Mouse (Mus musculus) yolk sac, embryonic 10.5 days (tissue): ENCODE data around the gene E330021D16Rik.
"Not testable (repeated sequence)": the region's sequence is repeated elsewhere in the genome, so short reads cannot be mapped to it uniquely, and the experiment has no call there.

Source experiments
- DNase-seq: peaks from one replicate; pipeline ENCODE4 v3.0.0-alpha.2; 2017; ENCODE audit warnings: low spot score

Gene E330021D16Rik

DNA sequence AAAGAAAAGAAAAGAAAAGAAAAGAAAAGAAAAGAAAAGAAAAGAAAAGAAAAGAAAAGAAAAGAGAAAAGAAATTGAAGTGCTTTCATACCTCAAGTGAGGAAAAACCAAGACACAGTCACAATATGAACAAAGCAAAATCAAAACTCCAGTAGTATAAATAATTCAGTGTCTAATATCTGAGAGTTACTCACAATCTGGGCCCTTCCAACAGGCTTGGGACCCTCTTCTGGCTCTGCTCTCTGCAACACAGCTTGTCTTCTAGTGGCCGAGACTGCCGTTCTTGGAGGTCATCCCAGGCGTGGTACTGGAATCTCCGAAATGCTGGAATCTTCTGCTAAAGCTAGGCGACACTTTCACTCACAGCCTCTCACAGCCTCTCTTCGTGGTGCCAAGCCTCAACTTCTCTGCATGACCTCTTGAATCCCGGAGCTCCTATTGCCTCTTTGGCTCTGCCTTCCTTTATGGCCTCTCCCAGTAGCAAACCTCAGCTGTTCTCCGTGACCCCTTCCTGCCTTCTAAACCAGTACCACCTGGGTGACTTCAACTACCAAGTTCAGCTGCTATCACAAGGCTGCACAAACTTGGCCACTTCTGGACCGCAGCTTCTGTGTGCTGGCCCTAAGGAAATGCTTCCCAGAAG lies at the start of gene E330021D16Rik:
E330021D16Rik (minus strand) TSS at position 437 of the 643 bp plus-strand sequence.
- DNase-seq = no peak

DNA sequence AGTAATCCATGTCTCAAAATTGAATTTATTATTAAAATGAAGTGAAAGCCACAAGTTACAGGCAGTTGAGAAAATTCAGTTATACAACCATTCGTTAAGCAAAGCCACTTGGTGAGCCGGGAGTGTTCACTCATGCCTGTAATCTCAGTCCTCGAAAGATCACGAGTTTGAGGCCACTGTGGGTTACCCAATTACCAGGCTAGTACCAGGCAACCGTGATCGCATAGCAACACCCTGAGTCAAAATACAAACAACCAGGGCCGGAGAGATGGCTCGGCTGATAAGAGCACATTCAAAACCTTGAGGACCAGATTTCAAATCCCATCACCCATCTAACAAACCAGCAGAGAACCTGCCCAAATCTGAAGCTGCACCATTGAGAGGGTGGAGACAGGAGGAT lies 49.7 kb upstream of the E330021D16Rik start:
- DNase-seq = peak; percentile 53

DNA sequence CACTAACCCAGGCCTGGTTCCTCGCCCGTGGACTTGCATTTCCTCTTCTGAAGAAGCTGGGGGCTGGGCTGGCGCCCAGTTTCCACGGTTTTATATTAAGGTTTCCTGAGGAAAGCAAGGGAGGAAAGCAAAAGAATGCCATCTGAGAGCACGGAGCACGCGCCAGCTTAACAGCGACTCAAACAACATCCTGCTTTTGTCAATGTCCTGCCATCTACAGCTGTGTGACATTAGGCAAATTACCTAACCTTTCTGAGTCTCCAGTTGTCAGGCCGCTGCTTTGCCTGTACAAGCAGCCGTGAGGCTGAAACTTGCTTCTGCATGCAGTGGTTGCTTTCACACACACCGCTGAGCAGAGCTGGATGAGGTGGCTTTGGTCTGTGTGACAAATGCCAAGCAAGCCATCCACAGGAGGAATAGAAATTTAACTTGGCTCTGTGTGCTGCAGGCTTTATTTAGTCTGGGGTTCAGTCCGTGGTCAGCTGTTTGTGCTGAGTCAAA lies 48.8 kb upstream of the E330021D16Rik start:
- DNase-seq = no peak

DNA sequence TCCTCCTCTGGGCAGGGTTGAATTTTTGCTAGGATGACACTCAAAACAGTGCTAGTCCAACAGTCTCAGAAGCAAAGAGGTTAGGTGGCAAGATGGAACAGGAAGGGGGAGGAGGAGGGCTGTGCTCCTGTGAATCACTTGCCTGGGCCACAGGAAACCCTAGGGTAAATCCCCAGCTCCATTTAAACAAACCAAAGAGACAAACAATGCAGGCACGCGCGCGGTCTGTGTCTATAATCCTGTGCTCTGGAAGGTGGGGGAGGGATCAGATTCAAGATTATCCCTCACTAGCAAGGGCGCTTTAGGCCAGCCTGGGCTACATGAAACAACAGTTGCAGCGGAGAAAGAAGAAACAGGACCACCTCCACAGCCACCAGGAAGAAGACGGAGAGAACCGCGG lies 48.1 kb upstream of the E330021D16Rik start:
- peak; percentile 59 for DNase-seq

DNA sequence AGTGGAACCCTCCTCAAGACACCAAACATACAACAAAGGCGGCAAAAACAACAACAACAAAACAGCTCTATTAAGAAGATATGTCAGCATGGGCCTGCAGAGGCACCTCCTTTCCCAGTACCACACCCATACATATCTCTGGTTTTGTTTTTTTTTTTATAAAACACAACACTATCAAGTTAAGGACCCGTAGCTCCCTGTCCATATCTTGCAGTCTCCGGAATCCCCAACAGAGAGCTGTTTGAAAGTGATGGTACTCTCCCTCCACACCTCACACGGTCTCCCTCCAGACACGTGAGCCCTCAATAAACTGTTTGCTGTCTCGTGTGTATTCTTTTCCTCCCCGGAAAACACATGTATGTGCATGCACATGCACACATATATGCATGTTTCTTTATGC lies 43.8 kb upstream of the E330021D16Rik start:
- DNase-seq = no peak

DNA sequence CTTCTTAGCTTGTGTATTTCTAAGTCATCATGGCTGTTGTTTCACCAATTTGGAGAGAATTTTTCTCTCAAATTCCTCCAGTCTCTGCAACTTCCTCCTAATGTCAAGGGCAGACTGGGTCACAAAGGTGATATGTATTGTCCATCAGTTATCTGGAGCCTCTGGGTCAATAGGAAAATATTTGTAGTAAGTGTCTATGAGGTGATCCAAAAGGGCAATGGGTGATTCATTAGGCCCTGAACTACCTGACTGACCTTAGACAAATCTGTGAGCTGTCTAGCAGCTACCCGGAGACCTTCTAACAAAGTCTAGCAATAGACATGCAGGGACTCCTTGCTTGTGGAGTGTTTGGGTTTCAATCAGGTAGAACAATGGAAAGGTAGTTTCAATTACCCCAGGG lies 40.9 kb upstream of the E330021D16Rik start:
- DNase-seq = no peak

DNA sequence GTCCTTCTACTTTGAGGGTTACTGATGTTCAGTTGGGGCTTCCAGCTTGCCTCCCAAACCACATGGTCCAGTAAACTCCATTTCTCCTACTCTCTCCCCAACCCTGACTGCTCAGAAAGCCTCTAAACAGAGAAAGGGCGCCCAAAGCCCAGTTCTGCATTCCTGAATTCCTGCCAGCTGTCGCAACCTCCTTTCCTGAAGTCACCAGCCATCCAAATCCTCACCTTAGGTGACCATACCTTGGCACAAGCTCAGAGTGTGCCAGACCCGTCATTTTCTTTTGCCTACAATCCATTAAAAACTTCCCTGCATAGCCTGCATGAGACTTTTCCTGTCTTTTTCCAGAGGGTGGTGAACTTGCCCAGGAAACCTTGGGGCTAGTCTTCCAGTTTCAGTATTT lies 40.3 kb upstream of the E330021D16Rik start:
- DNase-seq = no peak

DNA sequence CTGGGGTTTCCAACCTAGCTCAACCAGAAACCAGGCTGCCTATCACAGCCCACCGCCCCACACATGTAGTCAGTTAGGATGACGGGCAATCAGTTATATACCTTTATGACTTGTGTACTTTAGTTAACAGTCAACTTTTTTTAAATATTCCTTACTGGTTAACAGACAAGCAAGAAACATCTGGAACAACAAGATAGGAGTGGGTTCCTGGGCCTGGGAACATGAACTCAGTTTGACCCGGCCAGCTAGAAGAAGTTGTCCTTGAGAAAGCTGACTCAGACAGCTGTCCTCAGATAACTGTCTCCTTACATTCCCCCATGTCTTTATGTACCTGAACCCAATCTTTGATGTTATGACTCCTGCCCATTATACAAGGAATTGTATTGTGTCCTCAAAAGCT lies 37.3 kb upstream of the E330021D16Rik start:
- no peak for DNase-seq

DNA sequence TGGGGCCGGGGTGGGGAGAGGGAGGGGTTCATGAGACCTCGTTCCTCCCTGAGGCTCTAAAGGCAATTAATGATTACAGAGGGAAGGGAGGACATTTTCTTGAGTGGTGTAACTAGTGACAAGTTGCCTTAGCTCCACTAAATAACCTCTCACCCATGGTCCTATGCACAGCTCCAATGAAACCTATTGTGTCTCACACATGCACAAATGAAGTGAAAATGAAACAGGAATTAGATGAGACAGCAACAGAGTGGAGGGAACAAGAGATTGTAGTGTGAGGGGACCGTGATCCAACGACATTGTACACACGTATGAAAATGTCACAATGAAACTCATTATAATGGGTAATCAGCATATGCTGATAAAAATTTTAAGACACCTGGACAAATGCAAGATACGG lies 35.5 kb upstream of the E330021D16Rik start:
- DNase-seq = no peak

DNA sequence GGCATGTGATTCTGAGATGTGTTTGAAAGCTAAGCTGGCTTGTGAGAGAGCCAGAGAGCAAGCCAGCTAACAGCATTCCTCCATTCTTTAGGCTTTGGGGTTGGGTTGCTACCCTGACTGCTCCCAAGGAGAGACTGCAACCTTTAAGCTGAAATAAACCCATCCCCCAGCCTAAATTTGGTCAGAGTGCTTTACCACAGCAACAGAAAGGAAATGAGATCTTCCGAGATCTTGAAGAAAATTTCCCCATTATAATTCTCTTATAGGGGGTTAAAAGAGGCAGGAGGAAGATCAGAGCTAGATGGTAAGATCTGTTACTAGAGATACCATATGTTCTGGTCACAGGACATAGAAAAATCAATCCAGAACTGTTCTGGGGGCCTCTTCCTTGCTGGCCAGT lies 34.6 kb upstream of the E330021D16Rik start:
- DNase-seq = no peak

DNA sequence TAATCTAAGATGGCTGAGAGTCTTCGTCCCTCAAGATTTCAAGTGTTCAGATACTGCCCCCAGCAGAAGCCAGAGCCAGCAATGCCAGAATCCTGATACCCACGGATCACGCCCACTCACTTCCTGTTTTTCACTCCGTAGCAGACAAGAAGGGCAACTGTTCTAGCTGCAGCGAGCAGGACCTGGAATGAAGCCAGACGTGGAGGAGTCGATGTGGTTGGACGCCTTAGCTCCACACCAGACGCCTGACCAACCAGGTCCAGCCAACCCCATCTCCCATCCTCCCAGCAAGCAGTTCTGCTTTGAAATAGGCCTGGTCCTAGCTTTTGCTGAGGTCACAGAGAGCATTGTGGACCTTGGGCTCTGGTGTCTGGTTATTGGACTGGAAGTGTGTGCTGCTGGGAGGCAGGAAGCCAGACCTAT lies 33.9 kb upstream of the E330021D16Rik start:
- DNase-seq = peak; percentile 67

DNA sequence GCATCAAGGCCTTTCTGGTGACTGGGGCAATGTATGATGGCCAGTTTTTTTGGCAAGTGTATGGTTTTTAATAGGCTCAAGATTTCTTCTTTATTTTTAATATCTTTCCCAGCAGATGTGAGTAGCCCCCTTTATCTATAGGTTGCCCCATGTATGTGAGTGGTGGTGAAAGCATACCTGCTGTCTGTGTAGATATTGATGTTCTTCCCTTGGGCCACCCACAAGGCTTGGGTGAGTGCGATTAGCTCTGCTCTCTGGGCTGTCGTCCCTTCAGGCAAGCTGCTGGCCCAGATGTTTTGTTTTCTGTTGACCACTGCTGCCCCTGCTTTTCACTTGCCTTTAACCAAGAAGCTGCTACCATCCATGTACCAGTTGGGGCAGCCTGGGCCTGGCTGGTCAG lies 23.8 kb upstream of the E330021D16Rik start:
- not testable (repeated sequence) for DNase-seq

DNA sequence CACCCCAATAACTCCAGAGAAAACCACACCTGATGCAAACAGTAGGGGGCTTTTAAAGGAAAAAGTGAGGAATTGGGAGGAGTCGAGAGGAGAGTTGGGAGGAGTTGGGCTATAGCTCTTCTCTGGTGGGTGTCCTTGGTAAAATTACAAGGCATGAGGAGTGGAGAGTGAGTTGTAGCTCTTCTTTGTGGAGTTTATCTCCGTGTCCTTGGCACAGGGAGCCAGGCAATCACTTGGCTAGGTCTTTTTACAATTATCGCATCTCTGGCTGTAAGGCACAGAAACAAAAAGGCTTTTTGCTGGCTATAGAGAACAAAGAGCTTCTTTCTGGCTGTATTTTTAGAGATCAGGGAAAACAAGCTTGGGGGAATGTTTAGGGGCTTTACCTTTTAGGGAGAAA lies 20.8 kb upstream of the E330021D16Rik start:
- DNase-seq = not testable (repeated sequence)

DNA sequence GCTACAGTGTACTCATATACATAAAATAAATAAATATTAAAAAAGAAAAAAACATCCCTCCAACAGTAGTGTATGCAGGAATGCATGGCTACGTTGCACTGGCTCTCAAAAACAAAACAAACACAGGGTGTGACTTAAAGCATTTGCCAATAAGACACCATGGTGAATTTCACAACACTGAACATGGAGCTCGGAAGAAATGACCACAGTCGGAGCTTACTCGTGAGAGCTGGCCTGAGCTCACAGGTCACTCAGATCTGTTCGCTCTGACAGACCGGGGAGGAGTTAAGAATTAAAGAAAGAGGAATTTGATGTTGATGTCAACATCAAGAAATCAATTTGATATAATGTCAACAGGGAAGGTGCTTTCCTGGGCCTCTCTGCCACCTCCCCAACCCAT lies 18.2 kb upstream of the E330021D16Rik start:
- DNase-seq = no peak

DNA sequence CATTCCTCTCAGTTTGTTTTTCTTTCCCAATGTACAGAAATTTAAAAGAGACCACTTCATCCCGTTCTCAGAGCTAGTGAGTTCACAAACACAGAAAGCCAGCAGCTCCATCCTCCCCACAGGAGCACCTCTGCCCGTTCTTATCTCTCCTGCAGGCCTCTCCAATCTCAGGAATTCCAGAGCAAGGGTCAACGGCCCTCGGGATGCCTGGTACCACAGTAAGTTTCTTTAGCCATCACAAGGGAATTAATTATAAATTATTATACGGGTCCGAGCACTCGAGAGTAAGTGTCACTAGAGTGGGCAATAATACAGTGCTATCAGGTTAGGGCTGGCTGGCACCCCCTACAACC lies 16.5 kb upstream of the E330021D16Rik start:
- DNase-seq = peak; percentile 70

DNA sequence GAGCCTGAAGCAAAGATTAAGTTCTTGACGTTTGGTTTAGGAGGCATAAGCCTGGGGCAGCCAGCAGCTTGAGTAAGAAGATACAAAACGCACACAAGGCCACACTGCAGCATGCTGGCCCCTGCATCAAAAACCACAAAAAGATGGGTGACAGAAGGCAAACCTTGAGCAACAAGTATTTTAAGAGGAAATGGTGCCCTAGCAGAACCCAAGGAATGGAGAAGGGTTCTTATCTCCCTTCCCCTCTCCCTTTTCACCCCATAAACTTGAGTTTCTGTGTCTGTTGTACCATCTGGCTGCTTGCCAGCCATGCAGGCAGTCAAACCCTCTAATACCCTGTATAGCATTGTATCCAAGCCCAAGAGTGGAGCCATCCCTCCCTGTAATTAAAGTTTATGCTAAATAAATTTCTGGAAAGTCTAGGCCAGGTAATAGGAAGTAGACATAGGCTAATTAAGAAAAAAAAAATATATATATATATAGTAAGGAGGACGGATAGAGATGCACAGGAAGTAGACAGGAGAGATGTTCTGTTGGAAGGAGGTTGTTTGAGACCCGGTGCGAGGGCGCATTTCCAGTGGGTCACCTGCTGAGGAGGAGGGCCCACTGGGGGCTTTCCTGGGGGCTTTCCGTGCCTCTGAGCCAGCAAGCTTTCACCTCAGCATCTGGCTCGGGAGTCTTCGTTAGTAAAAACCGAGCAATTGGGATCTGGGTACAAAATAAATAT lies 16.0 kb upstream of the E330021D16Rik start:
- peak; percentile 29 for DNase-seq

DNA sequence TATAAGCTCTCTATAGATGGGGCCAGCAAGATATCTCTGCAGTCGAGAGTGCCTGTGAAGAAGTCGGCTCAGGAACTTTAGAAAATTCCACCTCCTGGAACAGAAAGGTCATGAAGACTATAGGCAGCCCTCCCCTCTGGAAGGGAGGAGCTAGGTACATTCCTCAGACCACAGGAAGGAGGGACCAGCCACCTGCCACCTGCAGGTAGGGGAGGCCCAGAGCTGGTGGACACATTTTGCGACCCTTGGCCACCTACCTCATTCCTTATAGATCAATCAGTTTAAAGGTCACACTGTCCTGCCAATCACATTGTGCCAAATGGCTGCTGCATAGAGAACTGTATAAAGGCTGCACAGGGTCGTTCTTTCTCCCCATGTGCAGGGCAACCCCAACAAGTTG lies 14.1 kb upstream of the E330021D16Rik start:
- peak; percentile 76 for DNase-seq

DNA sequence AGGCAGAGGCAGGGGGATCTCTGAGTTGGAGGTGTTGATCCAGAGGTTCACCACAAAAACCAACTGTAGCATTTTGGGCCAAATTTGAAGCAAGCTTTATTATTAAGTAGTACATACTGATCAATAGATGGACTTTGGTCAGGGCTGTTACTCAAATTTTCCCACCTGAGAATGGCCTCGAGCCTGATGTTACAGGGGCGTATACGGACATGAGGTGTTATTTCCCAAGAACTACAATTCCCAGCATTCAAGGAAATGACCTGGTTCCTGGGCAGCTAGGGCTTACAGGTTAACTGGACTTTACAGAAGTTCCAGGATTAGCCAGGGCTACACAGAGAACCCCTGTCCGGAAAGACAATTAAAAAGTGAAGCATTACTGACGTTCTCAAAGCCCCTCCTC lies 13.0 kb upstream of the E330021D16Rik start:
- DNase-seq = no peak

DNA sequence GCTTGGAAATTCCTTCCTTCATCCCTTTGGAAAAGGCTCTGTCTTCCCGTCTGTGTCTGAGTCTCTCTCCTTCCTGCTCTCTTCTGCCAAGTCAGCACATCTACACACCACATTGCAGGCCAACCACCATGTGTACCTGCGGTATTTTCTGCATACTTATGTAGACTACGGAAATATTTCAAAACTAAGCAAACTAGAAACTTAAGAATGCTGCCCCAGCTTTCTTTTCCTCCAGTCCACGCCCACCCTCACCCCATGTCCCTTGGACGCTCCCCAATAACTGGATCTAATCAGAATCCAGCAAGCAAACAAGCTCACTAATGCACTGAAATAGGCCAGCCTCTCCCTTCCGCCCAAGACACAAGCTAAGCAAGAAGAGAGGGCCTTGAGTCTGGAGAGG lies 11.9 kb upstream of the E330021D16Rik start:
- DNase-seq = no peak

DNA sequence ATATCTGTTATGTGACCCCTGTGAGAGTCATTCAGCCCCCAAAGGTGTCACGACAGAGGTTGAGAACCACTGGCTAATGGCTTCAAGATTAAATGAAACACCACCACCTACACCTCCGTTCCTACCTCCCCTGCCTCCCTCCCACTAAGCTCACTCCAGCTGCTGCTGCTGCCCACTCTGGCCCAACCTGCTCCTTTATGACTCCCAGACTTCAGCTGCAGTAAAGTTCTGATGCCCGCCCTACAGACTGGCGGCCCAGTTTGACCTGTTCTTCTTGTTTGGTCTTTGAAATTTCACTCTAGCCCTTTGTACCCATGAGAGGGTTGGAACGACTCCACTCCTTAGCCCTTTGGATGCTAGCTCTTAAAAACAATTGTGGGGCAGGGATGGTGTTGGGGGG lies 10.6 kb upstream of the E330021D16Rik start:
- no peak for DNase-seq

DNA sequence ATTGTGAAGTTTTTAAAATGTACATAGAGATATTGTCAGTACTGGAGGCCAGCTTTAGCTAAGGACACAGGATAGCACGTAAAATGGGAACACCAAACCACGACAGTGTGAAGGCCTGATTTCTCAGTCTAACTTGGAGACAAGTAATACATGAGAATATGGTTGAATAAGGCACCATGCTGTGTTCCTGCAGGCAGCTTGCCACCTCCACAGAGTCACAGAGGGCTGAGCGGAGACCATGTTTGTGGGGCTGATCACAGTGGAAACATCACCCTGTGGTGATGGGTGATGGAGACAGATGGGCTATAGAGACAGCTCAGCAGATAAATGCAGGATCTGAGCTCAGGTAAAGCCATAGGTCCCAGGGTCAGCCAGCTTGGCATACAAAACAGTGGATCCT lies 8.8 kb upstream of the E330021D16Rik start:
- no peak for DNase-seq

DNA sequence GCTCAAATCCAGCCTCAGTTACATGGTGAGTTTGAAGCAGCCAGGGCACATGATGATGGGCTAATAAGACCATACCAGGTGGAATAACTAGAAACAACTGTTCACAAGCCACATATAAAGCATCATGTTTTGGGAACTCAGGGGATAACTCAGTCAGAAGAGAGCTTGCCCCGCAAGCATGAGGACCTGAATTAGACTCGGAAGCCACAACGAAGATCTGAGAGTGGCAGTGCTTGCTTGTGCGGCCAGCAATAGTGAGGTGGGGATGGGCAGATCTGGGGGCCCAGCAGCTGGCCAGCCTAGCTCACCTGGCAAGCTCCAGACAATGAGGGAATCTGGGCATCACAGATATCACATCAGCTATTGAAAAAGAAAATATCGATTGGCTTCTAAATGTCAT lies 7.8 kb upstream of the E330021D16Rik start:
- no peak for DNase-seq

DNA sequence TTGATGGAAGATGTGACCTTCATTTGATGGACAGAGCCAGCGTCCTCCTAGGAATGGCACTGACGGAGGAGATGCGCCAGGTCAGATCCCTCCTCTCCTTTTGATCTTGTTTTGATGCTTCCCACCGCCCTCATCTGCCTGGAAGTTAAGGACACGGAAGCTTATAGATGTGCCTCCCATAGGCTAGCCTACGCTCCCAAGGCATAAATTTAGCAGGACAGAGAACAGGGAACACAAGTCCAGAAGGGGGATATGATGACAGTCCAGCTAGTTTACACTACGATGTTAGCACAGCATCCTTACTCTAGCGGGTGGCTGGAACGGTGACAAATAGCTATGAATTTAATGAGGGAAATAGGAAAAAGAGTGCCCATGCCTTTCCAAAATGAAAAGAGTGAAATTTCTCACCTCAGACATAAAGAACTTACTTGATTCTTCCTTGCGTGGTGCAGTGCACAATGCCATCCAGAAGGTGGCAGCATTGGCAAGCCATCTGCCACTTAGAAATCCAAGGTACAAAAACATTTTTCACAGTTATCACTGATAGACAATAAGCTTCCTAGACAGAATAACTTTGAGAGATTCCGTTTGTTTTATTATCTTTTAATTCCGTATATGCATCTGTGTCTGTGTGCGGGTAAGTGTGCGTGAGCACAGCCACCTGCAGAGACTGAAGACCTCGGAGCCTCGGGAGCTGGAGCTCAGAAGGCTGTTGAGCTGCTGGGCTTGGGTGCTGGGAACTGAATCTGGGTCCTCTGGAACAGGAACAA lies 6.9 kb upstream of the E330021D16Rik start:
- DNase-seq = peak; percentile 52
